Mouse (Mus musculus) brain, embryonic 14.5 days (tissue): Measurements from ENCODE around the gene Cacng7.

ENCODE experiments used
- CTCF ChIP-seq: fragments of 200-500 bp; IDR thresholded peaks from 2 replicates; pipeline ENCODE4 v1.5.1; 2012; ENCODE audit warnings: inconsistent platforms, mild to moderate bottlenecking, moderate library complexity, borderline replicate concordance; ENCODE audit not compliant: insufficient read depth, insufficient read length; ENCODE audit errors: extremely low read depth
- POLR2A ChIP-seq: fragments of 200-500 bp; IDR thresholded peaks from 2 replicates; pipeline ENCODE4 v1.6.1; 2012; ENCODE audit warnings: mild to moderate bottlenecking, inconsistent platforms, borderline replicate concordance; ENCODE audit not compliant: poor library complexity, insufficient read depth, insufficient read length, severe bottlenecking; ENCODE audit errors: extremely low read depth

DNA sequence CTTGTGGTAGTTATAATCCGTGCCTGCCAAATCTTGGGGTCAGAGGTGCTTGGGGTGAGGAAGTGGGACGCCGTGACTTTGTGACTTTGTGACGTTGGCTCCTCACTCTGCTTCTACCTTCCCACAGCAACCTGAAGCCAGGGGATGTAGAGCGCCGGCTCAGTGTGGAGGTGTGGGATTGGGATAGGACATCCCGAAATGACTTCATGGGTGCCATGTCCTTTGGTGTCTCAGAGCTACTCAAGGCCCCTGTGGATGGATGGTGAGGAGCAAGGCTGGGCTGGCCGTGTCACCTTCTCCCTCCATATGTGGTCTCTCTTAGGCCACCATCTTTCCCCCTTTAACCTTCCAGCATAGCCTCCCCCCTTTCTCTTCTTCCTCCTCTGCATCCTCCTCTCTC, 19.2 kb upstream of the Cacng7 start:
- TF ChIP-seq CTCF (no peak), POLR2A (no peak)
